Mouse (Mus musculus) yolk sac, embryonic 10.5 days (tissue): Measurements from ENCODE around the gene Figla.

Experiments used
- DNase-seq: peaks from one replicate; pipeline ENCODE4 v3.0.0-alpha.2; 2017; ENCODE audit warnings: low spot score

Gene Figla

GRCm38 (mm10) chr6:86070277-86070676 lies 54.3 kb downstream of the Figla start:
- DNase-seq = no peak
